In genomic region chr2:170772126-170772884, GRCm38 (mm10) we compare ENCODE assay signal across 9 mouse cellular contexts. TPM values are rescaled to one million over a fixed set of nuclear protein-coding genes. Genes with fewer than 3 reads are reported as not detected.
DNase-seq lines count a peak whose midpoint lies in the region; ATAC-seq and TF ChIP-seq lines count a peak whose summit lies in the region.
"Had no signal": no experiment of that assay in that cellular context is flagged by ENCODE, and none has a peak within 500 bp of the region (broad histone marks: within the 10 kb centered on the region; RNA-seq: fewer than 3 reads in every experiment).

No protein-coding gene starts in this region.

- TF ChIP-seq POLR2A in limb, embryonic 14.5 days (IDR thresholded peaks at IDR 0.05; ENCODE audit: borderline replicate concordance, extremely low read depth, insufficient read depth, insufficient read length): no peak

- ATAC-seq in lung, embryonic 15.5 days (ENCODE audit: borderline replicate concordance, extremely low read depth, low FRiP score, low TSS enrichment): no peak
- peak; percentile 63 for ATAC-seq in forebrain, embryonic 12.5 days (ENCODE audit: low FRiP score)
- ATAC-seq in limb, embryonic 14.5 days (ENCODE audit: low FRiP score, low read depth): no peak; the same call in 1 of the 2 replicates
- no peak for ATAC-seq in stomach, postnatal 0 days (ENCODE audit: low FRiP score, low TSS enrichment)

- peak overlapping the region; percentile 26; the same call in 1 of the 2 replicates for H3K4me2 ChIP-seq in lung, embryonic 15.5 days
- H3K4me2 ChIP-seq in forebrain, embryonic 12.5 days: peak overlapping the region; percentile 51
- H3K4me2 ChIP-seq in limb, embryonic 14.5 days (replicated peaks; ENCODE audit: low read depth, low read length, severe bottlenecking): peak overlapping the region; percentile 27; the same call in 1 of the 2 replicates
- H3K4me2 ChIP-seq in stomach, postnatal 0 days (replicated peaks; ENCODE audit: low read depth): peak overlapping the region; percentile 31

- TF ChIP-seq EP300 in stomach, postnatal 0 days (optimal IDR thresholded peaks at IDR 0.05): no peak

- peaks cover 8% of the 10 kb centered on the region; the same call in 1 of the 2 replicates for H3K4me1 ChIP-seq in lung, embryonic 15.5 days
- peaks cover 31% of the 10 kb centered on the region for H3K4me1 ChIP-seq in forebrain, embryonic 12.5 days
- H3K4me1 ChIP-seq in limb, embryonic 14.5 days (ENCODE audit: control insufficient read depth, insufficient read depth, low read length): peaks cover 9% of the 10 kb centered on the region; the same call in 1 of the 2 replicates
- H3K4me1 ChIP-seq in stomach, postnatal 0 days (replicated peaks; ENCODE audit: control insufficient read depth, insufficient read depth): no peaks in the 10 kb centered on the region

- whole genome bisulfite sequencing in lung, embryonic 15.5 days: 17% methylated on average over 19 of the region's 19 CpGs
- 2% methylated on average over 19 of the region's 19 CpGs for WGBS in forebrain, embryonic 12.5 days
- 8% methylated on average over 19 of the region's 19 CpGs for WGBS in limb, embryonic 14.5 days
- WGBS in stomach, postnatal 0 days: 16% methylated on average over 19 of the region's 19 CpGs

- no peaks in the 10 kb centered on the region for H3K9me3 ChIP-seq in lung, embryonic 15.5 days
- H3K9me3 ChIP-seq in forebrain, embryonic 12.5 days: no peaks in the 10 kb centered on the region
- no peaks in the 10 kb centered on the region for H3K9me3 ChIP-seq in limb, embryonic 14.5 days (ENCODE audit: control insufficient read depth, low read length)
- H3K9me3 ChIP-seq in stomach, postnatal 0 days (ENCODE audit: control insufficient read depth, low read length): no peaks in the 10 kb centered on the region

- peaks cover 8% of the 10 kb centered on the region; the same call in 1 of the 2 replicates for H3K27me3 ChIP-seq in lung, embryonic 15.5 days
- H3K27me3 ChIP-seq in forebrain, embryonic 12.5 days: no peaks in the 10 kb centered on the region
- no peaks in the 10 kb centered on the region for H3K27me3 ChIP-seq in limb, embryonic 14.5 days (ENCODE audit: control insufficient read depth, insufficient read depth, low read length)
- H3K27me3 ChIP-seq in stomach, postnatal 0 days (ENCODE audit: control insufficient read depth, insufficient read depth, low read length): no peaks in the 10 kb centered on the region

- H3K4me3 ChIP-seq in lung, embryonic 15.5 days: no peak overlapping the region
- H3K4me3 ChIP-seq in forebrain, embryonic 12.5 days (replicated peaks): peak overlapping the region; percentile 15
- H3K4me3 ChIP-seq in limb, embryonic 14.5 days (replicated peaks; ENCODE audit: low read length): 0 out of 2 replicates have a peak overlapping the region, but pooled peaks have one; percentile 9
- H3K4me3 ChIP-seq in stomach, postnatal 0 days (ENCODE audit: low read depth, low read length): no peak overlapping the region
- H3K4me3 ChIP-seq: erythroblast, embryonic 14.5 days had no signal

- DNase-seq in lung, adult 18-20 months: no peak
- peak; percentile 16 for DNase-seq in limb, embryonic 14.5 days (ENCODE audit: low spot score)
- DNase-seq in stomach, postnatal 0 days (ENCODE audit: low spot score): no peak
- DNase-seq in ovary, postnatal 36 days (ENCODE audit: low spot score): no peak
- no peak for DNase-seq in right cerebral cortex, postnatal 4 days
- no peak for DNase-seq in layer of hippocampus, adult 9-10 months (ENCODE audit: low spot score)

- H3K27ac ChIP-seq in lung, embryonic 15.5 days: no peak overlapping the region
- peak overlapping the region; percentile 80 for H3K27ac ChIP-seq in forebrain, embryonic 12.5 days
- H3K27ac ChIP-seq in limb, embryonic 14.5 days (replicated peaks; ENCODE audit: low read depth, low read length): 0 out of 2 replicates have a peak overlapping the region, but pooled peaks have one; percentile 1
- H3K27ac ChIP-seq in stomach, postnatal 0 days (replicated peaks): no peak overlapping the region

- TF ChIP-seq CTCF in stomach, postnatal 0 days (IDR thresholded peaks at IDR 0.05; ENCODE audit: low read depth): no peak

- no peaks in the 10 kb centered on the region for H3K36me3 ChIP-seq in lung, embryonic 15.5 days
- no peaks in the 10 kb centered on the region for H3K36me3 ChIP-seq in forebrain, embryonic 12.5 days (replicated peaks)
- no peaks in the 10 kb centered on the region for H3K36me3 ChIP-seq in limb, embryonic 14.5 days (ENCODE audit: control insufficient read depth, insufficient read depth, low read length)
- H3K36me3 ChIP-seq in stomach, postnatal 0 days (ENCODE audit: control insufficient read depth, insufficient read depth, low read length): no peaks in the 10 kb centered on the region

- no peak overlapping the region for H3K9ac ChIP-seq in lung, embryonic 15.5 days
- no peak overlapping the region for H3K9ac ChIP-seq in forebrain, embryonic 12.5 days
- H3K9ac ChIP-seq in limb, embryonic 14.5 days (ENCODE audit: low read depth, low read length, severe bottlenecking): peak overlapping the region; percentile 32; the same call in 1 of the 2 replicates
- H3K9ac ChIP-seq in stomach, postnatal 0 days (ENCODE audit: low read length): no peak overlapping the region

RNA-seq across cellular contexts. Expression of gene Dok5, which starts 40.7 kb away (rescaled TPM):
- 1.4 and 2.0 TPM in 2 replicates for polyA plus RNA-seq in lung, embryonic 15.5 days (2015; fragmentation: Nextera tagmentation; extraction: Ambion mirVana)
- 14.6 and 15.2 TPM in 2 replicates for polyA plus RNA-seq in forebrain, embryonic 12.5 days (2016; fragmentation: Nextera tagmentation; extraction: Ambion mirVana)
- polyA plus RNA-seq in limb, embryonic 14.5 days (2012; rRNA removed): 10.8 and 11.2 TPM in 2 replicates
- 8.3 and 11.9 TPM in 2 replicates for polyA plus RNA-seq in limb, embryonic 14.5 days (2014; fragmentation: Nextera tagmentation; extraction: Ambion mirVana)
- polyA plus RNA-seq in stomach, postnatal 0 days (2015; fragmentation: Nextera tagmentation; extraction: Ambion mirVana): 0.53 and 0.78 TPM in 2 replicates
- polyA plus RNA-seq: erythroblast, embryonic 14.5 days had no signal

Comparison
In these comparisons a context has a peak if more than half of its experiments do, and no peak if none do; other contexts are left out.
1. H3K27ac ChIP-seq: peak in forebrain, embryonic 12.5 days (single experiment) and limb, embryonic 14.5 days (single experiment); none in lung, embryonic 15.5 days (single experiment) and stomach, postnatal 0 days (single experiment).
2. H3K4me3 ChIP-seq: peak in forebrain, embryonic 12.5 days (single experiment) and limb, embryonic 14.5 days (single experiment); none in lung, embryonic 15.5 days (single experiment) and stomach, postnatal 0 days (single experiment).
3. Peak in every context shown above with its lines, with median percentiles within 50 percentile points of each other: H3K4me2 ChIP-seq.